Mouse (Mus musculus): ENCODE results near the gene Slitrk3. TPM values are rescaled to one million over a fixed set of nuclear protein-coding genes. Genes with fewer than 3 reads are reported as not detected.
"Not testable (repeated sequence)": the region's sequence is repeated elsewhere in the genome, so short reads cannot be mapped to it uniquely, and the experiment has no call there.

Gene Slitrk3
- not detected in 2 replicates for polyA plus RNA-seq (2014; fragmentation: Nextera tagmentation; extraction: Ambion mirVana)

GRCm38 (mm10) chr3:73057197-73057811, at the start of gene Slitrk3:
TSS of gene Slitrk3 (minus strand) at chr3:73057803.
- Histone ChIP-seq H3K4me1 (ENCODE audit: control insufficient read depth, insufficient read depth, low read length) (peaks cover 5% of the 10 kb centered on the region; the same call in 1 of the 2 replicates), H3K9ac (ENCODE audit: low read depth, low read length) (peak within 1 kb of the TSS; percentile 28; the same call in 1 of the 2 replicates), H3K4me2 (replicated peaks; ENCODE audit: low read depth, low read length) (peak within 1 kb of the TSS; percentile 89), H3K36me3 (ENCODE audit: control insufficient read depth, insufficient read depth, low read length) (no peaks in the 10 kb centered on the region), H3K27ac (ENCODE audit: low read depth, low read length) (no peak within 1 kb of the TSS), H3K4me3 (ENCODE audit: low read length) (peak within 1 kb of the TSS; percentile 50), H3K27me3 (ENCODE audit: control insufficient read depth, insufficient read depth, low read length) (peaks cover 44% of the 10 kb centered on the region), H3K9me3 (ENCODE audit: control insufficient read depth, low read length) (no peaks in the 10 kb centered on the region)
- 1% methylated on average over 44 of the region's 44 CpGs for WGBS
- ATAC-seq (ENCODE audit: low FRiP score, low TSS enrichment) = peak; percentile 71; the same call in 1 of the 2 replicates

- not testable (repeated sequence) for H3K4me1 ChIP-seq (ENCODE audit: control insufficient read depth, insufficient read depth, low read length); H3K4me3 ChIP-seq (ENCODE audit: low read length); H3K9me3 ChIP-seq (ENCODE audit: control insufficient read depth, low read length); H3K36me3 ChIP-seq (ENCODE audit: control insufficient read depth, insufficient read depth, low read length); H3K9ac ChIP-seq (ENCODE audit: low read depth, low read length); H3K4me2 ChIP-seq (replicated peaks; ENCODE audit: low read depth, low read length); H3K27me3 ChIP-seq (ENCODE audit: control insufficient read depth, insufficient read depth, low read length); H3K27ac ChIP-seq (ENCODE audit: low read depth, low read length)
- 69% methylated on average over 2 of the region's 2 CpGs for WGBS
- ATAC-seq (ENCODE audit: low FRiP score, low TSS enrichment) = peak; percentile 66; the same call in 1 of the 2 replicates
These were observed 36.8 kb upstream of the Slitrk3 start for GRCm38 (mm10) chr3:73094445-73094844.

- H3K27ac ChIP-seq (ENCODE audit: low read depth, low read length) = no peak overlapping the region
- no peak overlapping the region for H3K4me3 ChIP-seq (ENCODE audit: low read length)
- no peak overlapping the region for H3K4me2 ChIP-seq (replicated peaks; ENCODE audit: low read depth, low read length)
- H3K4me1 ChIP-seq (ENCODE audit: control insufficient read depth, insufficient read depth, low read length) = no peaks in the 10 kb centered on the region
- ATAC-seq (ENCODE audit: low FRiP score, low TSS enrichment) = no peak
- H3K36me3 ChIP-seq (ENCODE audit: control insufficient read depth, insufficient read depth, low read length) = no peaks in the 10 kb centered on the region
- no peaks in the 10 kb centered on the region for H3K27me3 ChIP-seq (ENCODE audit: control insufficient read depth, insufficient read depth, low read length)
- no peaks in the 10 kb centered on the region for H3K9me3 ChIP-seq (ENCODE audit: control insufficient read depth, low read length)
- H3K9ac ChIP-seq (ENCODE audit: low read depth, low read length) = no peak overlapping the region
- WGBS = 71% methylated on average over 5 of the region's 5 CpGs
These were observed 27.0 kb upstream of the Slitrk3 start for GRCm38 (mm10) chr3:73084620-73085019.

- peak overlapping the region; percentile 28; the same call in 1 of the 2 replicates for H3K9ac ChIP-seq (ENCODE audit: low read depth, low read length)
- ATAC-seq (ENCODE audit: low FRiP score, low TSS enrichment) = peak; percentile 87; the same call in 1 of the 2 replicates
- H3K4me3 ChIP-seq (ENCODE audit: low read length) = peak overlapping the region; percentile 19; the same call in 1 of the 2 replicates
- H3K4me1 ChIP-seq (ENCODE audit: control insufficient read depth, insufficient read depth, low read length) = no peaks in the 10 kb centered on the region
- no peaks in the 10 kb centered on the region for H3K9me3 ChIP-seq (ENCODE audit: control insufficient read depth, low read length)
- no peaks in the 10 kb centered on the region for H3K36me3 ChIP-seq (ENCODE audit: control insufficient read depth, insufficient read depth, low read length)
- no peaks in the 10 kb centered on the region; the same call in 1 of the 2 replicates for H3K27me3 ChIP-seq (ENCODE audit: control insufficient read depth, insufficient read depth, low read length)
- no peak overlapping the region for H3K27ac ChIP-seq (ENCODE audit: low read depth, low read length)
- H3K4me2 ChIP-seq (replicated peaks; ENCODE audit: low read depth, low read length) = peak overlapping the region; percentile 46
- WGBS = 15% methylated on average over 20 of the region's 20 CpGs
These were observed 8.5 kb upstream of the Slitrk3 start for GRCm38 (mm10) chr3:73065823-73066755.

GRCm38 (mm10) chr3:73058190-73058589, 587 bp upstream of the Slitrk3 start:
- Histone ChIP-seq H3K9ac (ENCODE audit: low read depth, low read length) (no peak overlapping the region), H3K4me1 (ENCODE audit: control insufficient read depth, insufficient read depth, low read length) (peaks cover 5% of the 10 kb centered on the region; the same call in 1 of the 2 replicates), H3K4me2 (replicated peaks; ENCODE audit: low read depth, low read length) (peak overlapping the region; percentile 89; the same call in 1 of the 2 replicates), H3K27me3 (ENCODE audit: control insufficient read depth, insufficient read depth, low read length) (peaks cover 40% of the 10 kb centered on the region), H3K9me3 (ENCODE audit: control insufficient read depth, low read length) (no peaks in the 10 kb centered on the region), H3K27ac (ENCODE audit: low read depth, low read length) (no peak overlapping the region), H3K4me3 (ENCODE audit: low read length) (no peak overlapping the region), H3K36me3 (ENCODE audit: control insufficient read depth, insufficient read depth, low read length) (no peaks in the 10 kb centered on the region)
- 5% methylated on average over 4 of the region's 4 CpGs for WGBS
- ATAC-seq (ENCODE audit: low FRiP score, low TSS enrichment) = no peak

- peak; percentile 47; the same call in 1 of the 2 replicates for ATAC-seq (ENCODE audit: low FRiP score, low TSS enrichment)
These were observed 959 bp downstream of the Slitrk3 start for GRCm38 (mm10) chr3:73056492-73057196.

GRCm38 (mm10) chr3:73056044-73056438, 1.6 kb downstream of the Slitrk3 start:
- ATAC-seq (ENCODE audit: low FRiP score, low TSS enrichment) = no peak
- Histone ChIP-seq H3K4me3 (ENCODE audit: low read length) (no peak overlapping the region), H3K27me3 (ENCODE audit: control insufficient read depth, insufficient read depth, low read length) (peaks cover 44% of the 10 kb centered on the region), H3K27ac (ENCODE audit: low read depth, low read length) (no peak overlapping the region), H3K4me1 (ENCODE audit: control insufficient read depth, insufficient read depth, low read length) (peaks cover 5% of the 10 kb centered on the region; the same call in 1 of the 2 replicates), H3K36me3 (ENCODE audit: control insufficient read depth, insufficient read depth, low read length) (no peaks in the 10 kb centered on the region), H3K9me3 (ENCODE audit: control insufficient read depth, low read length) (no peaks in the 10 kb centered on the region), H3K4me2 (replicated peaks; ENCODE audit: low read depth, low read length) (no peak overlapping the region), H3K9ac (ENCODE audit: low read depth, low read length) (no peak overlapping the region)
- 38% methylated on average over 5 of the region's 5 CpGs for whole genome bisulfite sequencing

More at GRCm38 (mm10) chr3:73056492-73057196, 959 bp downstream of the Slitrk3 start:
- H3K9me3 ChIP-seq (ENCODE audit: control insufficient read depth, low read length) = no peaks in the 10 kb centered on the region
- peaks cover 5% of the 10 kb centered on the region; the same call in 1 of the 2 replicates for H3K4me1 ChIP-seq (ENCODE audit: control insufficient read depth, insufficient read depth, low read length)
- peaks cover 44% of the 10 kb centered on the region for H3K27me3 ChIP-seq (ENCODE audit: control insufficient read depth, insufficient read depth, low read length)
- H3K36me3 ChIP-seq (ENCODE audit: control insufficient read depth, insufficient read depth, low read length) = no peaks in the 10 kb centered on the region
- no peak overlapping the region for H3K9ac ChIP-seq (ENCODE audit: low read depth, low read length)
- no peak overlapping the region for H3K27ac ChIP-seq (ENCODE audit: low read depth, low read length)
- 1% methylated on average over 32 of the region's 32 CpGs for WGBS
- H3K4me2 ChIP-seq (replicated peaks; ENCODE audit: low read depth, low read length) = peak overlapping the region; percentile 89
- peak overlapping the region; percentile 50 for H3K4me3 ChIP-seq (ENCODE audit: low read length)

- Histone ChIP-seq H3K9me3 (ENCODE audit: control insufficient read depth, low read length) (no peaks in the 10 kb centered on the region), H3K4me1 (ENCODE audit: control insufficient read depth, insufficient read depth, low read length) (peaks cover 5% of the 10 kb centered on the region; the same call in 1 of the 2 replicates), H3K36me3 (ENCODE audit: control insufficient read depth, insufficient read depth, low read length) (no peaks in the 10 kb centered on the region), H3K4me3 (ENCODE audit: low read length) (no peak overlapping the region), H3K4me2 (replicated peaks; ENCODE audit: low read depth, low read length) (no peak overlapping the region), H3K27me3 (ENCODE audit: control insufficient read depth, insufficient read depth, low read length) (peaks cover 44% of the 10 kb centered on the region), H3K27ac (ENCODE audit: low read depth, low read length) (no peak overlapping the region), H3K9ac (ENCODE audit: low read depth, low read length) (no peak overlapping the region)
- WGBS = 39% methylated on average over 7 of the region's 7 CpGs
- ATAC-seq (ENCODE audit: low FRiP score, low TSS enrichment) = no peak
These were observed 2.1 kb downstream of the Slitrk3 start for GRCm38 (mm10) chr3:73055399-73056043.
